Mouse (Mus musculus): Measurements from ENCODE around the gene Xbp1.

DNA sequence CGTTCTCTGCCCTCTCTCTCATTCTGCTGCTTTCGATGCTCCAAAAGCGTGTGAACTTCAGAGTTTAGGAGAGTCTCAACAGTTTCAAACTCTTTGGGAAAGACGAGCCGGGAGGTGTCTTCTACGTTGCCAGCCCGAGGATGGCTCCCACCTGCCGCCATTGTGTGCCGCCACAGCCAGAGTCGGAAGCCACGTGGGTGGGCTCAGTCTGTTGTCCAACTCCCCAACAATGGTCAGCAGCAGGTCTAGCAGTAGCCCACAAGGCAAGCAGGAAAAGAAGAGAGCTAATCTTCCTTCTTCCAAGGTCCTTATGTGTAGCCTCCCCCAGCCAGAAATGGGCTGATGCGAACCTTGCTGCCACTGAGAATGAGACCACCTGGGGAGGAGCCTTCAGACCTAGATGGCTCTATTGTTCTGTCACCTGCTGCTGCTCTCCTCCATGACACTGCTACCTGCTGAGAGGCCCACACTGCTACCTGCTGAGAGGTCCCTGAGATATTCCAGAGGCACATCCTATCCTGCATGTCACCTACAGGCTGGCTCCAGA is 25.1 kb upstream of the Xbp1 start:
- no peak for TF ChIP-seq CTCF (IDR thresholded peaks at IDR 0.05; ENCODE audit: extremely low read depth, insufficient read depth, insufficient read length, insufficient replicate concordance)
- TF ChIP-seq POLR2A (IDR thresholded peaks at IDR 0.05; ENCODE audit: low read depth, low read length) = no peak

All from spleen, adult 2 months (tissue).